Mouse (Mus musculus): ENCODE data around the gene Nek2. TPM values are rescaled to one million over a fixed set of nuclear protein-coding genes. Genes with fewer than 3 reads are reported as not detected.

The Nek2 gene
- total RNA-seq, 2 experiments from 2014 or later: 0.26 to 0.80 TPM

GRCm38 (mm10) chr1:191814935-191815334, 6.3 kb upstream of the Nek2 start:
- peak; percentile 27 for DNase-seq

GRCm38 (mm10) chr1:191816596-191816995, 4.6 kb upstream of the Nek2 start:
- DNase-seq: no peak

- peak; percentile 77 for DNase-seq
Observed at GRCm38 (mm10) chr1:191817418-191818144, 3.7 kb upstream of the Nek2 start.

GRCm38 (mm10) chr1:191818145-191818631, 3.1 kb upstream of the Nek2 start:
- no peak for DNase-seq

- DNase-seq: no peak
Observed at GRCm38 (mm10) chr1:191819026-191819425, 2.2 kb upstream of the Nek2 start.

- peak; percentile 20 for DNase-seq
Observed at GRCm38 (mm10) chr1:191820951-191821325, 306 bp upstream of the Nek2 start.

- no peak for DNase-seq
Observed at GRCm38 (mm10) chr1:191829124-191829523, 7.9 kb downstream of the Nek2 start.

GRCm38 (mm10) chr1:191833396-191833795, 12.2 kb downstream of the Nek2 start:
- DNase-seq: no peak

- peak; percentile 46 for DNase-seq
Observed at GRCm38 (mm10) chr1:191834825-191835224, 13.6 kb downstream of the Nek2 start.

- DNase-seq: no peak
Observed at GRCm38 (mm10) chr1:191836318-191836985, 15.2 kb downstream of the Nek2 start.

- DNase-seq: no peak
Observed at GRCm38 (mm10) chr1:191837691-191838090, 16.4 kb downstream of the Nek2 start.

- DNase-seq: no peak
Observed at GRCm38 (mm10) chr1:191838994-191839741, 17.9 kb downstream of the Nek2 start.

- DNase-seq: no peak
Observed at GRCm38 (mm10) chr1:191840774-191841565, 19.7 kb downstream of the Nek2 start.

GRCm38 (mm10) chr1:191842247-191842646, 21.0 kb downstream of the Nek2 start:
- no peak for DNase-seq

- DNase-seq: no peak
Observed at GRCm38 (mm10) chr1:191846667-191847066, 25.4 kb downstream of the Nek2 start.

- no peak for DNase-seq
Observed at GRCm38 (mm10) chr1:191849501-191849900, 28.3 kb downstream of the Nek2 start.

- no peak for DNase-seq
Observed at GRCm38 (mm10) chr1:191853442-191853841, 32.2 kb downstream of the Nek2 start.

GRCm38 (mm10) chr1:191854716-191855115, 33.5 kb downstream of the Nek2 start:
- no peak for DNase-seq

GRCm38 (mm10) chr1:191855136-191855878, 34.1 kb downstream of the Nek2 start:
- no peak for DNase-seq

- no peak for DNase-seq
Observed at GRCm38 (mm10) chr1:191856886-191857651, 35.8 kb downstream of the Nek2 start.

Measured in gastrocnemius, postnatal 25 days (tissue).